Mouse (Mus musculus) c-Kit-negative CD71-positive TER-119-positive erythroid progenitor cells, embryonic 14.5 days (primary cell): ENCODE results near the gene Glb1.

Experiments used
- DNase-seq: peaks from one replicate; pipeline ENCODE4 v3.0.0-alpha.2; 2013; ENCODE audit warnings: low read depth, low spot score

Gene Glb1

GRCm38 (mm10) chr9:114442893-114443292 is 42.0 kb downstream of the Glb1 start:
- no peak for DNase-seq

GRCm38 (mm10) chr9:114443351-114443750 is 42.5 kb downstream of the Glb1 start:
- no peak for DNase-seq

GRCm38 (mm10) chr9:114446887-114447286 is 46.0 kb downstream of the Glb1 start:
- no peak for DNase-seq

DNA sequence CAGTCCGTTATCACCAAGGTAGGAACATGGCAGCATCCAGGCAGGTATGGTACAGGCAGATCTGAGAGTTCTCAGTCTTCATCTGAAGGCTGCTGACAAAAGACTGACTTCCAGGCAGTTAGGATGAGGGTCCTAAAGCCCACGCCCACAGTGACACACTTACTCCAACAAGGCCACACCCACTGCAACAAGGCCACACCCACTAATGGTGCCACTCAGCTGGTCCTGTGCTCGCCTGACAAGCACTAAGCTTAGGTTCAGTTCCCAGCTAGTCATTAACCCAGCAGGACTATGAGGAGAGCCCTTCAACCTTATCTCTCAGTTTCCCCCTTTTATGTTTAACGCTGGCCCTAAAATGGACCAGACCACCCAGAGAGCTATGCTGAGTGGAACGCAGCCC is 47.8 kb downstream of the Glb1 start:
- no peak for DNase-seq

GRCm38 (mm10) chr9:114449120-114449754 is 48.4 kb downstream of the Glb1 start:
- DNase-seq, result no peak

- DNase-seq, result no peak
These were observed 50.7 kb downstream of the Glb1 start for GRCm38 (mm10) chr9:114451615-114452014.

DNA sequence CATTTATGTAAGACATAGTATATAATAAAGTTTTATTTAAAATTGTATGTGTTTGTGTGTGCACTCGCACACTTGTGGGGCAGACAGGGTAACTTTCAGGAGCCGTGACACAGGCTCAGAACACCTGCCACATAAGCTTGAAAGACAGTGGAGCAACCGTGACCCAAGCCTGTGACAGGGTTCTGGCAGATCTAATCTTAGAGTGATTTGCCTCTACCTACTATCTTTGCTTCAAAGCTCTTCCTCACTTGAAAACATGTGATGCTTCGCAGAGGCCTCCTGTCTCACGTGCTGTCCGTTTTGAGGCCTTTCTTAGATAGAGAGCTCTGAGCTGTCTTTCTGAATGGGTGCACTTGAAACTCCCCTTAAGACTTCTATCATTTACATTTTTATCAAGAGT is 51.5 kb downstream of the Glb1 start:
- DNase-seq, result no peak

- DNase-seq, result no peak
These were observed 54.5 kb downstream of the Glb1 start for GRCm38 (mm10) chr9:114455420-114455819.

DNA sequence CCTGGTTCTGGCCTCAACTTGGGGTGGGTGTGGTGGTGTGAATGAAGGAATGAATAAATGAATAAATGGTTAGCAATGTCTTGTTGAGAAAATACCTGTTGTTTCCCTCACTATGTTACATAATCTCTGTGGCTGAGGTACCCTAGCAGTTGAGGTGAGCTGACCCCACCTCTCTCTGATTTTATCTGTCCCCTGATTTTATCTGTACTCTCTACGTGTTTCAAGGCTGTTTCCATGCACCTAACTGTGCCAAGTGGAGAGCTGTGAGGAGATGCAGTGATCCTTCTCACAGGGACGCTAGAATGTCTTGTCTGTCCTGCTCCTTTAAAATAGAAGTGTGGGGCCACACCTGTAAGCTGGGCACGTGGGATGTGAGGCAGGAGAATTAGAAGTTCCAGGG is 57.6 kb downstream of the Glb1 start:
- no peak for DNase-seq

- DNase-seq, result no peak
These were observed 61.7 kb downstream of the Glb1 start for GRCm38 (mm10) chr9:114462569-114462968.

DNA sequence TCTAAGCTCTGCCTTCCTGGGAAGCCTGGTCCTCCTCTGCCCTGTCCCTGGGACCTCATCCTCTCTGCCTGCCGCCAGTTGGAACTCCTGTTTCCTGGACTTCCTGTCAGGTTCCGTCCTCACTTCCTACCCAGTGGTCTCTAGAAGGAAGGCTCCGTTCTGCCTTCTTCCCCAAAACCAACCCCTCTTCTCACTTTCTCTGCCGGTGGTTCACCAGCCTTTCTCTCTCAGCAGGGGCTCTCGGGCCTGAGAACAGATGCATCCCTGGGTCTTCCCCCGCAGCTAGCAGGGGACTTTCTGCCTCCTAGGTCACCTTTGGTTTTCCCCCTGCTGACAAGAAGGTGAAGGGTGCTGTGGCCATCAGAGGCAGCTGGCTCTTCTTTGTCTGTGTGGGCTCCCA is 64.6 kb downstream of the Glb1 start:
- no peak for DNase-seq

- DNase-seq, result no peak
These were observed 66.0 kb downstream of the Glb1 start for GRCm38 (mm10) chr9:114466871-114467270.

- no peak for DNase-seq
These were observed 67.3 kb downstream of the Glb1 start for GRCm38 (mm10) chr9:114468217-114468616.

- no peak for DNase-seq
These were observed 67.8 kb downstream of the Glb1 start for GRCm38 (mm10) chr9:114468701-114469100.

GRCm38 (mm10) chr9:114471892-114472291 is 71.0 kb downstream of the Glb1 start:
- DNase-seq, result no peak

GRCm38 (mm10) chr9:114477019-114477418 is 76.1 kb downstream of the Glb1 start:
- no peak for DNase-seq

DNA sequence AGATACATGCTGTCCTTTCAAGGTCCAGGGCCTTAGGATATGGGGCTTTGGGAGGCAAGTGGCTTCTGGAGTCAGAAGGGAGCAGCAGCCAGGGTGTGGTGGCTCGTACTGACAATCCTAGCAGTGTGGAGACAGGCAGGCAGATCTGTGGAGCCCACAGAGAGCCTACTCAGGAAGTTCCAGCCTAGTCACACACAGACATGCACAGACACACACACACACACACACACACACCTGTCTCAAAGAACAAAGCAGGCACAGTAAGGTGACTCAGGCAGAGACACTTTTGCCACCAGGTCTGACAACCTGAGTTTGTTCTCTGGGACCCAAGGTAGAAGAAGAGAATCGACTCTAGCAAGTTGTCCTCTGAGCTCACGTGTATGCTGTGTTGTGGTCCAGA is 80.1 kb downstream of the Glb1 start:
- no peak for DNase-seq

GRCm38 (mm10) chr9:114484771-114485170 is 83.9 kb downstream of the Glb1 start:
- no peak for DNase-seq

DNA sequence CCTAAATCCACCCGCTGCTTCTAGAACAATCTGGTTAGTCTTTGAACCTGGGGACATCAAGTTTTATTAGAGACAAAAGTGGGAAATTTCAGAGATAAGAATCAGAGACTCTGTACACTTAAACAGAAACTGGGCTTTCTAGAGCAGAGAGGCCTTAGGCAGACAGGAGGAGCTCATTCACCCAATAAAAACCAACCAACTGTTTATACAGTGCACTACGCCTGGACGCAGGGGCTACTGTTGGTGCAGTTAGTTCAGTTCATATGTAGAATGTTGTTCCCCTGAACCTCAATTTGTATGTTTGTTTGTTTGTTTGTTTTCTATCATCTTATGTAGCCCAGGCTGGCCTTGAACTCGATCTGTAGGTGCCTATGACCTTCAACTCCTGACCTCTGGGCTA is 85.9 kb downstream of the Glb1 start:
- DNase-seq, result no peak

DNA sequence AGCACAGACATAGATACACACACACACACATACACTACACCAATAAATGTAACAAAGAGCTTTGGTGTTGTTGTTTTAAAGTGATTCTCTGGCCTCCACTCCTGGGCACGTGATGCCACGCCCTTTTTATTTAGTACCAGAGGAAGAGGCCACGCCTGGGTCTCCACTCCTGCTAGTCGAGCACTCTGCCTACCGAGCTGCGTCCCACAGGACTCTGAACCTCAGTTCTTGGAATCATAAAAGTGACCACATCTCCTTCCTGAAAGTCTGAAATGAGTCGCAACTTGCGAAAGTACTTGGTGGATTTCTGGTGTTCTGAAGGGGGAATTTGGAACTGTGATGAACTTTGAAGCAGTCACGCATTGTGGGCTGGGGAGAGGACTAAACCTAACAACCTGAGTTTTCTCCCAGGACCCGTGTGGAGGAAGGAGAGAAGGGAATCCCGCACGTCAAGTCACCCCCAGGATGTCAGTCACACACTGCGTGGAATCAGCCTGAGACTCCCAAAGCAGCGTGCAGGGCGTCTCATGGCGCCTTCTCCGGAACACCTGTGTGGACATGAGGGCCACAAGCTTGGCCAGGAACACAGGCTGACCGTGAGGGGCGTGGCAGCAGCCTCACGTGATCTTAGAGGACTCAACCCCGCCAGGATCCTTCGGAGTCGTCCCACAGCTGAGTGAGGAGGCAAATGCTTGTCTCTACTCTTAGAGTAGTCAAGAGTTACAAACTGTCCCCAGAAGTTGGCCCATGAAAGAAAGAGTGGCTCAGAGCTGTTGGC is 86.8 kb downstream of the Glb1 start:
- DNase-seq, result no peak

DNA sequence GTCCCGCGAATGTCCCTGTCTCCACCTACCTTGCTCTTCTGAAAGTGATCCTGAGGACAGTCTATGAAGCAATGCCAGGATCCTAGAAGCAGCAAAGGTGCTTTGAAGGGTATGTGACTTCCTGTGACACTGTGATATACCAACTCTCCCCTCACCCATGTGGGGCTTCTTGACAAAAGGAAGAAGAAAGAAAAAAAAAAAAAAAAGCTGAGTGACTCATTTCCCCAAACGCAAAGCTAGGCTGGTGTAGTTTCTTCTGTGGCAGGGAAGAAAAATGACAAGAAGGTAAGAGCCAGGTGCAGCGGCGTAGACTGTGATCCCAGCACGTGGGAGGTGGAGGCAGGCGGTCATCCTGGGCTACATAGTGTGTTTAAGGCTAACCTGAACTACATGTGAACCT is 95.6 kb downstream of the Glb1 start:
- no peak for DNase-seq

DNA sequence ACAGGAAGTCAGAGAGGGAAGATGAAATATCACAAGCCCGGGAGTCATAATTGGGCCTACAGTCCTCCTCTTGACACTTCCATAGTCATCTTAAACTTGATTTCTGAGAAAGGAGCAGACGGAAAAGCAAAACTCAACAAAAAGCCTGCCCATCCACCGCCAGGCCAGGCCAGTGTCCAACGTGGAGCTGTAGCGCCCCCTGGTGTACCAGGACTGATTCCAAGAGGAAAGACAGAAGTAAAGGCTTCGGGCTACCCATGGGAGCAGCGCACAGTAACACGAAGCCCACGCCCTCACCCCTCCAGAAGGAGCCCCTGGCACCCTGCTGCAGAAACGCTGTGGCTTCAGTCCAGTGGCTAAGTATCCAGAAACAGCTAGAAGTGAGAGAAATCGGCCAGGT is 97.3 kb downstream of the Glb1 start:
- peak; percentile 12 for DNase-seq

- DNase-seq, result no peak
These were observed 99.1 kb downstream of the Glb1 start for GRCm38 (mm10) chr9:114499783-114500515.
